Mouse (Mus musculus) small intestine, adult 2 months (tissue): Measurements from ENCODE around the gene Xylt1.

Experiments
- CTCF ChIP-seq: fragments of 200-500 bp; IDR thresholded peaks from 2 replicates; pipeline ENCODE4 v1.5.1; 2012; ENCODE audit warnings: low read depth, mild to moderate bottlenecking, control low read depth, inconsistent platforms, low read length, moderate library complexity, mixed read lengths; ENCODE audit not compliant: insufficient replicate concordance, insufficient read length; ENCODE audit errors: extremely low read depth
- POLR2A ChIP-seq: fragments of 200-500 bp; IDR thresholded peaks from 2 replicates; pipeline ENCODE4 v1.6.1; 2012; ENCODE audit warnings: low read depth, mild to moderate bottlenecking, control low read depth, inconsistent platforms, low read length, moderate library complexity

- TF ChIP-seq CTCF: no peak
- no peak for TF ChIP-seq POLR2A
These were observed 187.0 kb downstream of the Xylt1 start for GRCm38 (mm10) chr7:117567653-117568340.
